Mouse (Mus musculus) limb, embryonic 14.5 days (tissue): Measurements from ENCODE around the gene Arsa. TPM values are rescaled to one million over a fixed set of nuclear protein-coding genes. Genes with fewer than 3 reads are reported as not detected.

Experiments used
- ATAC-seq: fragments of 200-750 bp; cut with Nextera tagmentation; 2 replicates; pipeline ENCODE4 v1.8.0; 2017; ENCODE audit warnings: low read depth, moderate number of reproducible peaks, moderate TSS enrichment; ENCODE audit not compliant: low FRiP score
- DNase-seq: peaks from one replicate; pipeline ENCODE4 v3.0.0-alpha.2; 2015; ENCODE audit warnings: low spot score
- H3K27ac ChIP-seq: fragments of 300-500 bp; sonication (generic); replicated peaks from 2 replicates; pipeline ENCODE4 v1.5.1; 2014; ENCODE audit warnings: low read depth, mild to moderate bottlenecking, low read length, moderate library complexity, mixed read lengths
- H3K27me3 ChIP-seq: fragments of 300-500 bp; sonication (generic); 2 replicates; pipeline ENCODE4 v1.6.1; 2014; ENCODE audit warnings: low read length, mixed read lengths; ENCODE audit not compliant: control insufficient read depth, insufficient read depth
- H3K36me3 ChIP-seq: fragments of 300-500 bp; sonication (generic); 2 replicates; pipeline ENCODE4 v1.6.1; 2014; ENCODE audit warnings: mild to moderate bottlenecking, low read length, moderate library complexity, mixed read lengths; ENCODE audit not compliant: control insufficient read depth, insufficient read depth
- H3K4me1 ChIP-seq: fragments of 300-500 bp; sonication (generic); 2 replicates; pipeline ENCODE4 v1.6.1; 2014; ENCODE audit warnings: antibody characterized with exemption, low read length, mixed read lengths; ENCODE audit not compliant: control insufficient read depth, insufficient read depth
- H3K4me2 ChIP-seq: fragments of 300-500 bp; sonication (generic); replicated peaks from 2 replicates; pipeline ENCODE4 v1.6.1; 2014; ENCODE audit warnings: low read depth, mild to moderate bottlenecking, low read length, moderate library complexity; ENCODE audit not compliant: severe bottlenecking
- H3K4me3 ChIP-seq: fragments of 300-500 bp; sonication (generic); replicated peaks from 2 replicates; pipeline ENCODE4 v1.5.1; 2014; ENCODE audit warnings: low read length
- H3K9ac ChIP-seq: fragments of 300-500 bp; sonication (generic); 2 replicates; pipeline ENCODE4 v1.6.1; 2014; ENCODE audit warnings: mild to moderate bottlenecking, low read depth, low read length, moderate library complexity; ENCODE audit not compliant: severe bottlenecking
- H3K9me3 ChIP-seq: fragments of 300-500 bp; sonication (generic); 2 replicates; pipeline ENCODE4 v1.6.1; 2016; ENCODE audit warnings: low read length; ENCODE audit not compliant: control insufficient read depth
- POLR2A ChIP-seq: fragments of 200-500 bp; IDR thresholded peaks from 2 replicates; pipeline ENCODE4 v1.8.0; 2012; ENCODE audit warnings: inconsistent platforms, mild to moderate bottlenecking, moderate library complexity, borderline replicate concordance; ENCODE audit not compliant: insufficient read depth, insufficient read length; ENCODE audit errors: extremely low read depth
- WGBS: fragments of 180-500 bp; shearing (Covaris S2); extraction: QIAGEN DNeasy Blood & Tissue Kit; methylation state at CpG from one replicate; pipeline ENCODE4 v1.1.7; 2014; 5-methylcytosine and 5-hydroxymethylcytosine counted together
- polyA plus RNA-seq, 2 experiments: library from polyadenylated mRNA; depleted of rRNA in 1 of 2; stranded (reverse) in 1 of 2; unstranded in 1 of 2; fragments of >200 nt; fragmentation: Nextera tagmentation in 1 of 2; extraction: Ambion mirVana in 1 of 2; gene quantifications; 2 replicates each; pipeline versions ENCODE4 v1.2.1 to v1.2.3; 2012 to 2014

The Arsa gene
- polyA plus RNA-seq, 2 experiments = 18.3 to 30.7 TPM

GRCm38 (mm10) chr15:89498961-89499688, 21.9 kb upstream of the Arsa start, which contains the start of gene Shank3:
TSS of gene Shank3 (plus strand) at chr15:89499623.
- Histone ChIP-seq H3K9ac (peak within 1 kb of the TSS; percentile 86), H3K4me2 (peak within 1 kb of the TSS; percentile 93), H3K27me3 (peaks cover 5% of the 10 kb centered on the region; the same call in 1 of the 2 replicates), H3K4me3 (peak within 1 kb of the TSS; percentile 83), H3K27ac (peak within 1 kb of the TSS; percentile 74), H3K4me1 (no peaks in the 10 kb centered on the region), H3K36me3 (peaks cover 8% of the 10 kb centered on the region; the same call in 1 of the 2 replicates), H3K9me3 (no peaks in the 10 kb centered on the region)
- ATAC-seq = peak; percentile 41
- no peak for TF ChIP-seq POLR2A
- DNase-seq = peak; percentile 24
- WGBS = under 1% methylated on average over 18 of the region's 72 CpGs

DNA sequence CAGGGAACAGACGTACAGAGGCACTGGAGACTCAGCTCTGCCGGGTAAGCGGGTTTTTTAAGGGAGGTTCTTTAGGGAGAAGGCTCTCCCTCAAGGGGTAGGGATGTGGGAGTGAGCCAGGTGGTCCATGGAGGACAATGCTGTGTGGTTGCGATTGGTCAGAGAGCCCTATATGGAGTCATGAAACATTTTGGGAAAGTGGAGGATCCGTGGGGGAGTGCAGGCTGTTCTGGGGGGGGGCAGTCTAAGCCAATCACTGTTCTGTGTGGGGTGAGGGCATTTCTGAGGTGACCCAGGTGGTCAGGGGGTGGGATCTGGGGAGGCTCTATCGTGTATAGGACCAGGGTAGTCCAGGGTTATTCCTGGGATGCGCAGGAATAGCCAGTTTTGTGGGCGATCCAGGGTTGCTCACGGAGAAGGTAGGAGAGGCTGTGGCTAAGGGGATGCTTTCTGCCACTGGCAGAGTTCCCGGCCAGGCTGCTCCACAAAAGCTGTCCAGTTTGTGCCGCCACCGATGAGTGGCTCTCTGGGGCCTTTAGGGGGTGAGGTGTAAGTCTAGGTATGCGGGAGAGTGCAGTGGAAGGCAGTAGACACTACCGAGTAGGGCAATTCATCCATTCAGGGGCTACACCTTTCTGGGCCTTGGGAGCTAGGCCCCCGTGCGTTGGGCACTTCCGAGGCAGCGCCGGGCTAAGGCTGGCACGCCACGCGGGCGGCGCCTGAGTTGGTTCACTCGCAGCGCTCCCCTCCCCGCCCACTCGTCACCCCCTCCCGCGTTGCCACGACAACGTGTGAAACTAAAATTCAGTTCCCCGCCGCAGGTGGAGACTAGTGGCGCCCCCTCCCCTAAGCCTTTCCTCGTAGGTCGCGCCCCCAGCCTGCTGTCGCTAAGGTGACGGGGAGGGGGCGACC, 21.1 kb upstream of the Arsa start:
- 0 out of 2 replicates have a peak, but pooled peaks cover under 1% of the 10 kb centered on the region for H3K36me3 ChIP-seq
- no peaks in the 10 kb centered on the region for H3K9me3 ChIP-seq
- ATAC-seq (no peak), DNase-seq (peak; percentile 30)
- no peaks in the 10 kb centered on the region for H3K4me1 ChIP-seq
- peaks cover 5% of the 10 kb centered on the region; the same call in 1 of the 2 replicates for H3K27me3 ChIP-seq
- no peak for TF ChIP-seq POLR2A
- H3K4me3 ChIP-seq = peak overlapping the region; percentile 83
- H3K27ac ChIP-seq = no peak overlapping the region; the same call in 1 of the 2 replicates
- H3K9ac ChIP-seq = peak overlapping the region; percentile 86
- WGBS = 3% methylated on average over 38 of the region's 41 CpGs
- H3K4me2 ChIP-seq = peak overlapping the region; percentile 93

GRCm38 (mm10) chr15:89497391-89498048, 20.3 kb upstream of the Arsa start:
- H3K27ac ChIP-seq = no peak overlapping the region
- 33% methylated on average over 4 of the region's 4 CpGs for WGBS
- H3K9me3 ChIP-seq = no peaks in the 10 kb centered on the region
- peak overlapping the region; percentile 83 for H3K4me3 ChIP-seq
- H3K27me3 ChIP-seq = peaks cover 5% of the 10 kb centered on the region; the same call in 1 of the 2 replicates
- H3K4me2 ChIP-seq = no peak overlapping the region
- ATAC-seq (no peak), DNase-seq (peak; percentile 23)
- H3K9ac ChIP-seq = no peak overlapping the region; the same call in 1 of the 2 replicates
- H3K36me3 ChIP-seq = no peaks in the 10 kb centered on the region
- no peaks in the 10 kb centered on the region for H3K4me1 ChIP-seq
- no peak for TF ChIP-seq POLR2A

DNA sequence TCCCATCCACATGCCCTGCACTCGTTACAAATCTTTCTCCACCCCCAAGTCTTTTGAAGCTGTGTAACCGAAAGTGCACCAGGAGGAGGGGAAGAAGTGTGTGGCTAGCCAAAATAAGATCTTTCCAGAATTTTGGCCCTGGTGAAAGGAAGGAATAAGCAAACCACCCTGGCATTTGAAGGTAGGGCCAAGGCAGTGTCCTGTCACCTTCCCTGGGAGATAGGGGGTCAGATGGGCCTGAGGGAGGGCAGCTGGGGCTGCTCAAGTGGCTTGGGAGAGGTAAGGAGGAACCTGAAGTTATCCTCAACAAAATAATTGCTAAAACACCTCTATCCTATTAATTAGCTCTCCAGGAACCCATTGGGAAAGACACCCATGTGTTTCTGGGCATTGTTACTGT, 19.6 kb upstream of the Arsa start:
- no peaks in the 10 kb centered on the region for H3K4me1 ChIP-seq
- H3K4me3 ChIP-seq = no peak overlapping the region
- no peak overlapping the region for H3K9ac ChIP-seq
- no peak for TF ChIP-seq POLR2A
- DNase-seq = no peak
- no peak overlapping the region for H3K27ac ChIP-seq
- WGBS = 23% methylated on average over 2 of the region's 2 CpGs
- no peak for ATAC-seq
- no peaks in the 10 kb centered on the region for H3K9me3 ChIP-seq
- H3K36me3 ChIP-seq = no peaks in the 10 kb centered on the region
- peaks cover 5% of the 10 kb centered on the region; the same call in 1 of the 2 replicates for H3K27me3 ChIP-seq
- H3K4me2 ChIP-seq = no peak overlapping the region

DNA sequence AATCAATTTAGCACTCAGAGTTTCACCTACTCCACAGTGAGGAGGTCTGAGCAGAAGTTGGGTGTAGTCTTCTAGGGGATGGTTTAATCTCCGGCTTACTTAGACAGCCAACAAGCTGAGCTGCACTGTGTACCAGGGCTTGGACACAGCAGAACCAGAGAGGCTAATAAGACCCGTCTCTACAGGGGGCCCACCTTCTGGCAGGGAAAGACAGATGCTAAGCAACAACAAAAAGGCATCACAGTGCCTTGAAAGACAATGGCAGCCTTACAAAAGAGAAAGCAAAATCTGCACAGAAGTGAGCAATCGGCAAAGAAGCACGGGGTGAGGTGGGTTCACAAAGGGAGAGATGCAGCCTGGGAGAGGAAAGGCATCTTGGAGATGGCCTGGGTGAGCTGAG, 18.9 kb upstream of the Arsa start:
- ATAC-seq = no peak
- 71% methylated on average over 4 of the region's 4 CpGs for WGBS
- H3K27ac ChIP-seq = no peak overlapping the region
- no peak overlapping the region for H3K9ac ChIP-seq
- H3K36me3 ChIP-seq = no peaks in the 10 kb centered on the region
- DNase-seq = no peak
- no peaks in the 10 kb centered on the region for H3K4me1 ChIP-seq
- peaks cover 5% of the 10 kb centered on the region; the same call in 1 of the 2 replicates for H3K27me3 ChIP-seq
- TF ChIP-seq POLR2A = no peak
- H3K4me3 ChIP-seq = no peak overlapping the region
- H3K4me2 ChIP-seq = no peak overlapping the region
- no peaks in the 10 kb centered on the region for H3K9me3 ChIP-seq
